Mouse (Mus musculus) layer of hippocampus, adult 9-10 months (tissue): ENCODE data around the gene Gm5142.

Experiments
- DNase-seq: peaks from one replicate; pipeline ENCODE4 v3.0.0; 2022; ENCODE audit warnings: low spot score

The Gm5142 gene

GRCm38 (mm10) chr14:59178649-59179048 is at the start of gene Gm5142:
Gm5142 (minus strand) TSS chr14:59178749.
- DNase-seq = no peak

GRCm38 (mm10) chr14:59226240-59226639 is 47.7 kb upstream of the Gm5142 start:
- no peak for DNase-seq

- DNase-seq = no peak
Observed at GRCm38 (mm10) chr14:59219241-59219640, 40.7 kb upstream of the Gm5142 start.

- no peak for DNase-seq
Observed at GRCm38 (mm10) chr14:59209816-59210215, 31.3 kb upstream of the Gm5142 start.

- no peak for DNase-seq
Observed at GRCm38 (mm10) chr14:59209003-59209402, 30.5 kb upstream of the Gm5142 start.

- DNase-seq = no peak
Observed at GRCm38 (mm10) chr14:59205976-59206583, 27.5 kb upstream of the Gm5142 start.

GRCm38 (mm10) chr14:59205461-59205860 is 26.9 kb upstream of the Gm5142 start:
- DNase-seq = no peak

- DNase-seq = no peak
Observed at GRCm38 (mm10) chr14:59201604-59202215, 23.2 kb upstream of the Gm5142 start.

GRCm38 (mm10) chr14:59200711-59201603 is 22.4 kb upstream of the Gm5142 start, which contains the start of gene Rcbtb1:
Rcbtb1 (plus strand) TSS chr14:59201209.
- DNase-seq = peak; percentile 87

- no peak for DNase-seq
Observed at GRCm38 (mm10) chr14:59186121-59186520, 7.6 kb upstream of the Gm5142 start.

- DNase-seq = no peak
Observed at GRCm38 (mm10) chr14:59185514-59185913, 7.0 kb upstream of the Gm5142 start.

GRCm38 (mm10) chr14:59182732-59183131 is 4.2 kb upstream of the Gm5142 start:
- DNase-seq = no peak

GRCm38 (mm10) chr14:59157016-59157698 is 21.4 kb downstream of the Gm5142 start:
- no peak for DNase-seq

GRCm38 (mm10) chr14:59155589-59155988 is 23.0 kb downstream of the Gm5142 start:
- DNase-seq = peak; percentile 6

- no peak for DNase-seq
Observed at GRCm38 (mm10) chr14:59142793-59143192, 35.8 kb downstream of the Gm5142 start, which contains the start of gene 1700129C05Rik. 1700129C05Rik (minus strand) TSS chr14:59142893.

- no peak for DNase-seq
Observed at GRCm38 (mm10) chr14:59114281-59114680, 64.3 kb downstream of the Gm5142 start.
